ENCODE assay signal across 17 mouse cellular contexts in genomic region chr9:101342887-101343286, GRCm38 (mm10).
DNase-seq lines count a peak whose midpoint lies in the region; ATAC-seq lines count a peak whose summit lies in the region.
"Had no signal": no experiment of that assay in that cellular context is flagged by ENCODE, and none has a peak within 500 bp of the region (broad histone marks: within the 10 kb centered on the region; RNA-seq: fewer than 3 reads in every experiment).

No protein-coding gene starts in this region.

- no peak overlapping the region for H3K27ac ChIP-seq in forebrain, embryonic 14.5 days (ENCODE audit: low read depth, low read length)
- no peak overlapping the region for H3K27ac ChIP-seq in forebrain, embryonic 11.5 days (ENCODE audit: low read depth, low read length)
- no peak overlapping the region for H3K27ac ChIP-seq in hindbrain, embryonic 16.5 days (ENCODE audit: low read depth, low read length)
- H3K27ac ChIP-seq: layer of hippocampus, adult 2 months; limb, embryonic 13.5 days; liver, embryonic 15.5 days; midbrain, embryonic 15.5 days had no signal

- no peaks in the 10 kb centered on the region for H3K4me1 ChIP-seq in forebrain, embryonic 14.5 days (ENCODE audit: control insufficient read depth, insufficient read depth, low read length)
- H3K4me1 ChIP-seq in forebrain, embryonic 11.5 days (replicated peaks; ENCODE audit: control insufficient read depth, insufficient read depth, low read length) = no peaks in the 10 kb centered on the region
- no peaks in the 10 kb centered on the region for H3K4me1 ChIP-seq in hindbrain, embryonic 16.5 days (ENCODE audit: control insufficient read depth, insufficient read depth, low read depth, low read length)
- H3K4me1 ChIP-seq: limb, embryonic 13.5 days; liver, embryonic 15.5 days; midbrain, embryonic 15.5 days had no signal

- peak; percentile 25 for DNase-seq in forebrain, embryonic 14.5 days (ENCODE audit: low spot score)
- no peak for DNase-seq in forebrain, embryonic 11.5 days (ENCODE audit: low spot score)
- DNase-seq in lung, postnatal 10 days = peak; percentile 13
- DNase-seq in lung, postnatal 14 days = no peak
- peak; percentile 23 for DNase-seq in adrenal gland, postnatal 10 days
- DNase-seq in fat pad, adult 2 months (ENCODE audit: extremely low read depth, low read depth, low spot score) = peak; percentile 69
- no peak for DNase-seq in layer of hippocampus, postnatal 14 days (ENCODE audit: low spot score in 2 of 2)
- DNase-seq: cerebellum, adult 9-10 months; gastrocnemius, postnatal 14 days; heart, postnatal 36 days had no signal

- H3K36me3 ChIP-seq in forebrain, embryonic 14.5 days (ENCODE audit: control insufficient read depth, insufficient read depth, low read length) = no peaks in the 10 kb centered on the region
- H3K36me3 ChIP-seq in forebrain, embryonic 11.5 days (ENCODE audit: control insufficient read depth, insufficient read depth, low read length) = no peaks in the 10 kb centered on the region
- H3K36me3 ChIP-seq in hindbrain, embryonic 16.5 days (ENCODE audit: control insufficient read depth, insufficient read depth, low read length) = no peaks in the 10 kb centered on the region
- H3K36me3 ChIP-seq: G1E; limb, embryonic 13.5 days; liver, embryonic 15.5 days; midbrain, embryonic 15.5 days had no signal

- H3K9me3 ChIP-seq in forebrain, embryonic 14.5 days (replicated peaks; ENCODE audit: control insufficient read depth, low read length) = no peaks in the 10 kb centered on the region
- no peaks in the 10 kb centered on the region for H3K9me3 ChIP-seq in forebrain, embryonic 11.5 days (ENCODE audit: control insufficient read depth, low read length)
- no peaks in the 10 kb centered on the region for H3K9me3 ChIP-seq in hindbrain, embryonic 16.5 days (ENCODE audit: control insufficient read depth, low read length)
- H3K9me3 ChIP-seq: limb, embryonic 13.5 days; liver, embryonic 15.5 days; midbrain, embryonic 15.5 days had no signal

- no peak overlapping the region for H3K4me2 ChIP-seq in forebrain, embryonic 14.5 days (ENCODE audit: low read length)
- no peak overlapping the region for H3K4me2 ChIP-seq in forebrain, embryonic 11.5 days (ENCODE audit: low read depth, low read length, severe bottlenecking)
- no peak overlapping the region for H3K4me2 ChIP-seq in hindbrain, embryonic 16.5 days (ENCODE audit: low read length)
- H3K4me2 ChIP-seq: heart, embryonic 11.5 days; limb, embryonic 13.5 days; liver, embryonic 15.5 days; midbrain, embryonic 15.5 days had no signal

- H3K9ac ChIP-seq in forebrain, embryonic 14.5 days (ENCODE audit: low read length) = no peak overlapping the region
- no peak overlapping the region for H3K9ac ChIP-seq in forebrain, embryonic 11.5 days (ENCODE audit: low read length)
- H3K9ac ChIP-seq in hindbrain, embryonic 16.5 days (ENCODE audit: low read depth, low read length) = no peak overlapping the region
- H3K9ac ChIP-seq: limb, embryonic 13.5 days; liver, embryonic 15.5 days; midbrain, embryonic 15.5 days had no signal

- ATAC-seq in forebrain, embryonic 14.5 days = peak; percentile 40; the same call in 1 of the 2 replicates
- ATAC-seq in forebrain, embryonic 11.5 days (replicated peaks; ENCODE audit: low FRiP score) = no peak
- no peak for ATAC-seq in hindbrain, embryonic 16.5 days
- ATAC-seq: midbrain, embryonic 15.5 days had no signal

- WGBS in forebrain, embryonic 14.5 days = 71% methylated on average over 5 of the region's 5 CpGs
- WGBS in forebrain, embryonic 11.5 days = 86% methylated on average over 5 of the region's 5 CpGs
- WGBS in hindbrain, embryonic 16.5 days = 85% methylated on average over 5 of the region's 5 CpGs

- no peaks in the 10 kb centered on the region for H3K27me3 ChIP-seq in forebrain, embryonic 14.5 days (replicated peaks; ENCODE audit: control insufficient read depth, insufficient read depth, low read length)
- no peaks in the 10 kb centered on the region for H3K27me3 ChIP-seq in forebrain, embryonic 11.5 days (ENCODE audit: control insufficient read depth, insufficient read depth, low read length)
- no peaks in the 10 kb centered on the region for H3K27me3 ChIP-seq in hindbrain, embryonic 16.5 days (replicated peaks; ENCODE audit: control insufficient read depth, insufficient read depth, low read length)
- H3K27me3 ChIP-seq: limb, embryonic 13.5 days; liver, embryonic 15.5 days; midbrain, embryonic 15.5 days had no signal

- H3K4me3 ChIP-seq in forebrain, embryonic 14.5 days (ENCODE audit: low read depth, low read length) = no peak overlapping the region
- no peak overlapping the region for H3K4me3 ChIP-seq in forebrain, embryonic 11.5 days (ENCODE audit: low read depth, low read length)
- no peak overlapping the region for H3K4me3 ChIP-seq in hindbrain, embryonic 16.5 days (ENCODE audit: low read length)
- H3K4me3 ChIP-seq: layer of hippocampus, adult 2 months; limb, embryonic 13.5 days; liver, embryonic 15.5 days; midbrain, embryonic 15.5 days had no signal

Comparison
In these comparisons a context has a peak if more than half of its experiments do, and no peak if none do; other contexts are left out.
1. DNase-seq: peak in forebrain, embryonic 14.5 days (single experiment), lung, postnatal 10 days (single experiment), adrenal gland, postnatal 10 days (single experiment) and fat pad, adult 2 months (single experiment); none in forebrain, embryonic 11.5 days (single experiment), lung, postnatal 14 days (single experiment) and layer of hippocampus, postnatal 14 days (0 of 2).